Mouse (Mus musculus): ENCODE results near the gene Psmb7. TPM values are rescaled to one million over a fixed set of nuclear protein-coding genes. Genes with fewer than 3 reads are reported as not detected.

Gene Psmb7
- polyA plus RNA-seq, 1 experiment from 2014 or later = 204 TPM

DNA sequence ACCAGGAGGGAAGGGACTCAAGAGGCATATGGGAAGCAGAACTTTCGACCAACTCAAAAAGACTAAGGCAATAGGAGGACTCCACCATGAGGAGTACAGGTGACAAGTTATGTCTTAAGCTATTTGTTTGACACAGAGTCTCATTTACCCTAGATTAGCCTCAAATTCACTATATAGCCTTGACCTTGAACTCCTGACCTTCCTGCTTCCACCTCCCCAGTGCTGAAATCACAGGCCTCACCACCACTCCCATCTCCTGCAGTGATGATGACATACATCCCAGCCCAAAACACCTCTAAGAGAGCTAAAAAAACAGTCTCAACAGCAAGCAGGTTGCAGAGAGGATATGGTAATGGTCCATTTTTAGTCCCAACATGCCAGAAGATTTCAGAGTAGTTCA is 2.1 kb downstream of the Psmb7 start:
- peaks cover 41% of the 10 kb centered on the region for H3K36me3 ChIP-seq
- no peak overlapping the region for H3K4me2 ChIP-seq
- H3K4me3 ChIP-seq = no peak overlapping the region
- H3K27me3 ChIP-seq = no peaks in the 10 kb centered on the region
- 91% methylated on average over 1 of the region's 1 CpGs for WGBS
- H3K27ac ChIP-seq = no peak overlapping the region
- H3K9ac ChIP-seq = no peak overlapping the region
- H3K4me1 ChIP-seq (replicated peaks) = peaks cover 13% of the 10 kb centered on the region
- no peaks in the 10 kb centered on the region for H3K9me3 ChIP-seq (replicated peaks)
- ATAC-seq (replicated peaks; ENCODE audit: insufficient number of reproducible peaks, insufficient read depth, low FRiP score, low read depth) = no peak

DNA sequence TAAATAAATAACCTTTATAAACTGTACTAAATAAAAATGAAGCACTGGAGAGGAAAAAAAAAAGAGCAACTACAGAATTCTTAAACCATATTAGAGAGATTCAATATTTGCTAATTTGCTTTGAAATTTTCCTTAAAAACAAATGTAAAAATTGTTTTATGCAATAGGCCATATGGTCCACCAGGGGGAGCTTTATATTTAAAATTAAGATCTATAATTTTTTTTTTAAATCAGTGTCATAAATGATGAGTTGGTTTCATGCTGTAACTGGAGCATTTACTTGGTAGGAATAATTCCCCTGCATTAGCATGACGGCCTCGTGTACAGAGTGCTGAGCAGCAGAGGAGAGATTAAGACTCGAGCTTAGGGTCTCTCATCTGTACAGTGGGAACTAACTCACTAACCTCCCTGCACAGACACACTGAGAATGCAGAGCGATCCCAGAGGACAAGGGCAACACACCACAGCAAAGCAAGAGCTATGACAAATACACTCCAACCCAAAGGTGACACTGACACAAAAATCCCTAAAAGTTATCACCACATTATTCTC is 6.1 kb downstream of the Psmb7 start:
- no peaks in the 10 kb centered on the region for H3K9me3 ChIP-seq (replicated peaks)
- no peak overlapping the region for H3K4me3 ChIP-seq
- H3K4me1 ChIP-seq (replicated peaks) = peaks cover 5% of the 10 kb centered on the region
- no peak overlapping the region for H3K4me2 ChIP-seq
- no peaks in the 10 kb centered on the region for H3K27me3 ChIP-seq
- no peak overlapping the region for H3K27ac ChIP-seq
- 71% methylated on average over 4 of the region's 4 CpGs for WGBS
- no peak overlapping the region for H3K9ac ChIP-seq
- ATAC-seq (replicated peaks; ENCODE audit: insufficient number of reproducible peaks, insufficient read depth, low FRiP score, low read depth) = no peak
- H3K36me3 ChIP-seq = peaks cover 77% of the 10 kb centered on the region

DNA sequence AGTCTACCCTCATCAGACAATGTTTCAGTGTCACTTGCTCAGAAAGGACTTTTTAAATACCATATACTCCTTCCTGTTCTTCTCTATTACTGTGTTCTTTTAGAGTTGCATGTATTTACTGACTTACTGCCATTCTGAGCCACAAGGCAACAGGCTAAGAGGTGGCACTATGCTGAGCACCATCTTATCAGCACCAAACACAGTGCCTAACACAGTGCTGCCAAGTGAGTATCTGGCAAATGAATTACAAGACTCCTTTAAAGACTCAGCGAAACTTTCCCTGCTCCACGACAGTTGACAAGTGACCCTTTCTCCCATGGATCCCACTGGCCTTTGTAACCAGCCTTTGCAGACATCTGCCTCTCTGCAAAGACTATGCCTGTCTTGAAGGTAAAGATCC is 13.3 kb downstream of the Psmb7 start:
- Histone ChIP-seq H3K4me3 (no peak overlapping the region), H3K27ac (no peak overlapping the region), H3K9me3 (replicated peaks) (no peaks in the 10 kb centered on the region), H3K4me1 (replicated peaks) (no peaks in the 10 kb centered on the region), H3K9ac (no peak overlapping the region), H3K36me3 (peaks cover 88% of the 10 kb centered on the region), H3K4me2 (no peak overlapping the region), H3K27me3 (no peaks in the 10 kb centered on the region)
- 80% methylated on average over 2 of the region's 2 CpGs for WGBS
- ATAC-seq (replicated peaks; ENCODE audit: insufficient number of reproducible peaks, insufficient read depth, low FRiP score, low read depth) = no peak

DNA sequence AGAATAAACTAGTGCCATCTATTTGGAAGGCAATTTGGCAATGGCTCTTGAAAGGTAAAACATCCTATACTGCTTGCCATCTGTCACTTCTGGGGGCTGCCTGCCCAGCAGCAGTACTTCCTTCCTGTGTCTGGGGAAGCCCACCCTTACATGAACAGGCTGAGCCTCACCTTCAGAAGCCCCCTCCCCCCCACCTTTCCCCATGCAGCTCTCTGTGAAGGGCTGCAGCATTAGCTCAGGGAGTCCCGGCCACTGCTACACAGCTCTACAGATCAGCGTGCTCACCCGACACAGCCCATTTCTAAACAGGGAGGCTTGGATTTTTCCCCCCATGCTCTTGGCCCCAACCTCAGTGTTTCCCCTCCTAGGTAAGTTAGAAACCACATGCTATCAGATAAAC is 14.4 kb downstream of the Psmb7 start:
- no peak overlapping the region for H3K27ac ChIP-seq
- H3K9ac ChIP-seq = no peak overlapping the region
- no peaks in the 10 kb centered on the region for H3K27me3 ChIP-seq
- no peak overlapping the region for H3K4me3 ChIP-seq
- H3K9me3 ChIP-seq (replicated peaks) = no peaks in the 10 kb centered on the region
- H3K4me1 ChIP-seq (replicated peaks) = no peaks in the 10 kb centered on the region
- peaks cover 77% of the 10 kb centered on the region for H3K36me3 ChIP-seq
- no peak for ATAC-seq (replicated peaks; ENCODE audit: insufficient number of reproducible peaks, insufficient read depth, low FRiP score, low read depth)
- 91% methylated on average over 3 of the region's 3 CpGs for WGBS
- H3K4me2 ChIP-seq = no peak overlapping the region

DNA sequence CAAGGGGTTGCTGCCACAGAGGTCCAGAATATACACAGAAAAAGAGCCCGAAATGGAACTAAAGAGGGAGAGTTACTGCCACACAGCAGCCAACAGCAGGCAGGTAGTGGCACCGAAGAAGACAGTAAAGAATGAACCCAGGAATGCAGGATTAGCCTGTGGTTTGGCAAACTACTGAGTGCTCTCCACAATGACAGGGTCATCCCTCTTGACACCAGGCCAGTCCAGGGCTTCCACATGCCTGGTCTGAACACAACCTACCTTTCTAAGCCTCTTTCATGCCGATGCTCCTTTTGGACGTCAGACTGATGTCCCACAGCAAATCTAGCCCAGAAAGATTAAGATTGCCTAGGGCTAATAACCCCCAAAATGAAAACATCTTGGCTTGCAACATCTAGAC is 15.1 kb downstream of the Psmb7 start:
- Histone ChIP-seq H3K27me3 (no peaks in the 10 kb centered on the region), H3K36me3 (peaks cover 70% of the 10 kb centered on the region), H3K27ac (no peak overlapping the region), H3K9ac (no peak overlapping the region), H3K9me3 (replicated peaks) (no peaks in the 10 kb centered on the region), H3K4me1 (replicated peaks) (no peaks in the 10 kb centered on the region), H3K4me2 (no peak overlapping the region), H3K4me3 (no peak overlapping the region)
- 83% methylated on average over 4 of the region's 4 CpGs for WGBS
- ATAC-seq (replicated peaks; ENCODE audit: insufficient number of reproducible peaks, insufficient read depth, low FRiP score, low read depth) = no peak

DNA sequence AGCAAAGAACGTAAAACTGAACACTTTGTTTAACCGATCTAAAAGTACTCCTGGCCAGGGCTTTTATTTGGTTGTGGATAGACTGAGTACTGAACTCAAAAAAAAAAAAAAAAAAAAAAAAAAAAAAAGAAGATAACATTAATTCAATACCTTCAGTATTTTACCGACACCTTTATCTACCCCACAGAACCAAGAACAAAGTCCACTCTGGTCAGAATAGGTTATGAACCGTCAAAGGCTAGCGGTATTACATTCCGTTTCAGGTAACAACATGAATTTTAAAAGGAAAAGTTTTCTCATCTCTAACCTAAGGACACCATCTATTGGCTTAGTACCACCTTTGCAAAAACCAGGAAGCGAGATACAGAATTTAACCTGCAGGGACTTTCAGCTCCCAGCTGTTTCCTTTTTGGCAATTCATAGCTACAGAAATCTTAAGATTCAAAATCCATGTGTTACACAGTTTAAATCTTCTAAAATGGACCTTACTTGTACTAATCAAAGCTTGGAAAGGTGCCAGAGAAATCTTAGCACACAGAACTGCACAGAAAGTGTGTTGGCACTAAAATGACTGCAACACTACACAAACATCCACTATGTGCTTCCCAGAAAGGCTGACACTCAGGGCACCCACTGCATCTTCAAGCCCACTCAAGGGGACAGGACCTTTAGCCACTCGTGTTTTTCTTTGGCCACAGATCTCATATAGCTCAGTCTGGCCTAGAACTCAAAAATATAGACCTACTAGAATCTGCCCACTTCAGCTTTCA is 19.9 kb downstream of the Psmb7 start:
- Histone ChIP-seq H3K4me1 (replicated peaks) (no peaks in the 10 kb centered on the region), H3K4me2 (no peak overlapping the region), H3K27me3 (no peaks in the 10 kb centered on the region), H3K9me3 (replicated peaks) (no peaks in the 10 kb centered on the region), H3K9ac (no peak overlapping the region), H3K4me3 (no peak overlapping the region), H3K36me3 (peaks cover 31% of the 10 kb centered on the region), H3K27ac (no peak overlapping the region)
- WGBS = 86% methylated on average over 8 of the region's 8 CpGs
- no peak for ATAC-seq (replicated peaks; ENCODE audit: insufficient number of reproducible peaks, insufficient read depth, low FRiP score, low read depth)

DNA sequence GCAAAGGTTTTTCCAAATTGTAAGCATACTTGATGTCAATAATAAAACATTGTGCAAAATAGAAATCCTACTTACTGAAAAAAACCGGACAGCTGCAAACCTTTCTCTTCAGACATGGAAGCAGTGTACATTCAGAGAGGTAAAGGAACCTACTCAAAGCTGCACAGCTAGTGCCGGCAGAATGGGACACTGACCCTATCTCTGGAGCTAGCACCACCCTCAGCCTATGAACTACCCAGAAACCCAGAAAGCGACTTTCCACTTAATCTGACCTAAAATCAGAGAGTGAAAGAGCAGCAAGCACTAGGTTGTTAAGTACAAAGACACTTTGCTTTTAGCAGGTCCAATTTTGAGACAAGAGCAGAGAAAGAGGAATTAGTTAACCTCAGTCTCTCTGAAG is 20.5 kb downstream of the Psmb7 start:
- Histone ChIP-seq H3K27ac (no peak overlapping the region), H3K9ac (no peak overlapping the region), H3K4me3 (no peak overlapping the region), H3K4me1 (replicated peaks) (no peaks in the 10 kb centered on the region), H3K4me2 (no peak overlapping the region), H3K9me3 (replicated peaks) (no peaks in the 10 kb centered on the region), H3K36me3 (peaks cover 26% of the 10 kb centered on the region), H3K27me3 (no peaks in the 10 kb centered on the region)
- 73% methylated on average over 3 of the region's 3 CpGs for WGBS
- ATAC-seq (replicated peaks; ENCODE audit: insufficient number of reproducible peaks, insufficient read depth, low FRiP score, low read depth) = no peak

DNA sequence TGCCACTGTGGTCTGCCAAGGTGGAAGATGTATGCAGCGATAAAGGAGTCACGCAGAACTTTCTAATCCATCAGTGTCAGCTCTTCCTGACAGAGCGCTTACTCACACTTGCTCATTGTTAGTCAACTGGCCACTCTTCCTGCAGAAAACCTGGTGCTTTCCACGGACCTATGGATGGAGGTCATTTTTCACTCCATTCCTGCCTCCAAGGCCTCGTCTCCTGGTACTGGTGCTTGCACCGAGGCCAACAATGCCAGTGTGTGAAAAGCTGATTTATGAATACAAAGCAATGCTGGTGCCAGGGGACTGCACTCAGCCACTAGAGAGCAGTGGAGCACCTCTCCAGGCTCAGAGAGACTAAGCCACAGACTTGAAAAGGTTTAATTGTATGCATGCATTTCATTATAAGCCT is 22.3 kb downstream of the Psmb7 start:
- ATAC-seq (replicated peaks; ENCODE audit: insufficient number of reproducible peaks, insufficient read depth, low FRiP score, low read depth) = no peak
- 69% methylated on average over 6 of the region's 6 CpGs for WGBS
- peaks cover 7% of the 10 kb centered on the region for H3K4me1 ChIP-seq (replicated peaks)
- H3K36me3 ChIP-seq = peaks cover 22% of the 10 kb centered on the region
- no peak overlapping the region for H3K4me2 ChIP-seq
- H3K27me3 ChIP-seq = no peaks in the 10 kb centered on the region
- H3K9me3 ChIP-seq (replicated peaks) = no peaks in the 10 kb centered on the region
- no peak overlapping the region for H3K4me3 ChIP-seq
- no peak overlapping the region for H3K9ac ChIP-seq
- no peak overlapping the region for H3K27ac ChIP-seq

DNA sequence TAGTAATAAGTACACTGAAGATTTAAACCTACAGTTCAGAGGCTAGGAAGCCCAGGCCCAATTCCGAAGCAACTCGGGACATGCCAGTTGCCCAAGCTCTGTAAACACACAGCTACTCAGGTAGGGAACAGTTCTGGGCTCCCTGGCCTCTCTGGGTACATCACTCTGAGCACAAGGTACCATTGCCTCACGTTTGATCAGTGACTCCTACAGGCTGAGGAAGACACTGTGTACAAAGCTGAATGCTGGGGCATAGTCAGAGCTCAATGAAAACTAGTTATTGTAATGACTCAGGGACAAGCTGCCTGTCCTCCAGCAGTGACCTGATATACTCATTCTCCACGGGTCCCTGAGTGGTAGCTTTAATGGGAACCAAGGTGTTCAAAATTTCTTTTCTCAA is 22.8 kb downstream of the Psmb7 start:
- WGBS = 76% methylated on average over 4 of the region's 4 CpGs
- ATAC-seq (replicated peaks; ENCODE audit: insufficient number of reproducible peaks, insufficient read depth, low FRiP score, low read depth) = no peak
- no peak overlapping the region for H3K9ac ChIP-seq
- H3K4me2 ChIP-seq = no peak overlapping the region
- no peak overlapping the region for H3K4me3 ChIP-seq
- H3K9me3 ChIP-seq (replicated peaks) = no peaks in the 10 kb centered on the region
- no peak overlapping the region for H3K27ac ChIP-seq
- peaks cover 11% of the 10 kb centered on the region for H3K4me1 ChIP-seq (replicated peaks)
- peaks cover 17% of the 10 kb centered on the region for H3K36me3 ChIP-seq
- no peaks in the 10 kb centered on the region for H3K27me3 ChIP-seq

DNA sequence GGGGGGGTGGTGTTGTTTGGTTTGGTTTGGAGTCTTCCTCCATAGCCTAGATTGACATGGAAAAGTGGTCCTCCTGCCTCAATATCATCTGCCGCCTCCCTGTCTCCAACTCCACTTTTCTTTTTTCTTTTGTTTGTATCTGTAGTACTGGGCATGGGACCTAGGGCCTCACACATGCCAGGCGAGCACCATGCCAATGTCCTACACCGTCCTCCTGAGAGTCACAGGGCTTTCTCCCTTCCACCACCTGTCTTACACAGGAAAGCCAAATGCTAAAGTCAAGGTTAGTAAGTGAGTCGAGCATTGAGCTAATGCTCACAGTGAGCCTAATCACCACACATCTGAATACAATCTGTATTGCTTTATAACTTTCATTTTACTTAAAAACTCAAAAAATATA is 24.1 kb downstream of the Psmb7 start:
- no peaks in the 10 kb centered on the region for H3K9me3 ChIP-seq (replicated peaks)
- 93% methylated on average over 4 of the region's 4 CpGs for WGBS
- no peaks in the 10 kb centered on the region for H3K27me3 ChIP-seq
- ATAC-seq (replicated peaks; ENCODE audit: insufficient number of reproducible peaks, insufficient read depth, low FRiP score, low read depth) = no peak
- no peak overlapping the region for H3K4me2 ChIP-seq
- H3K4me1 ChIP-seq (replicated peaks) = peaks cover 17% of the 10 kb centered on the region
- H3K36me3 ChIP-seq = peaks cover 12% of the 10 kb centered on the region
- H3K9ac ChIP-seq = no peak overlapping the region
- H3K27ac ChIP-seq = no peak overlapping the region
- no peak overlapping the region for H3K4me3 ChIP-seq

DNA sequence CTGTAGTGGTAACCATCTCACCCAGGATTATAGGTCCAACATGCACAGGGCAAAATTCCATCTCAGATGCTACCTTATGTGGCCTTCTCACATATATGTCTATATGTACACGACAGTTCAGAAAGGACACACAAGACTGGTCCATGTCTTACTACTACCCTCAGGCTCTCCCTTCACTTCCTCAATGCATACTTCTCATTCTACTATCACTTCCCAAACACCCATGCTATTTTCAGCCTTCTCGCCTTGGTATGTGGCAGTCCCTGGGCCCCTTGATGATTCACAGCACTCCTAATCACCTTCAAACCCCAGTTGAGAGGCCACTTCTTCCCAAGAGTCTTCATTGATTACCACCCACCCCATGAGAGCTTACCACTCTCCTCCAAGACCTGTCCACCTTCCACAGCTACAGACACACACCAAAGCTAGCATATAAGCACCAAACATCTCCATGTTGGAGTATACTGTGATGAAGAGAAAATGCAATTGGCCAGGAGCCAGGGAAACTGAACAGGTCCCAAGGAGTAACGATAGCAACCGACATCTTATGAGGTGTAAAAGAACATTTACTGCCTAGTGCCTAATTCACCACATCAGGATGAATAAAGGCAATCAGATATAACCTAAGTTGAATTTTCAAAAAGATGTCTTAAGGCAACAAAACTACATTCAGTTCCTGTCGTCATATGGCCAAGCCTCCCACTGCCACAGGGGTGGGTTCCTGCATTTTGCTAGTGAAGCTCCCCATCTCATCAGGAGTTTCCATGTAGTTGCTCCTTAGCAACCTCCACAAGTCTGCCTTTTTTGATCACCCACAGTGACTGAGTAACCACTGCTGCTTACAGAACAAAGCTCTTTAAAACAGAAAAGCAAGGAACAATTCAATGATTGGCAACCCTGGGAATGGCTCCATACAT is 26.7 kb downstream of the Psmb7 start:
- H3K4me2 ChIP-seq = no peak overlapping the region
- peaks cover 19% of the 10 kb centered on the region for H3K36me3 ChIP-seq
- WGBS = 80% methylated on average over 5 of the region's 5 CpGs
- H3K4me1 ChIP-seq (replicated peaks) = peaks cover 20% of the 10 kb centered on the region
- H3K9me3 ChIP-seq (replicated peaks) = no peaks in the 10 kb centered on the region
- H3K9ac ChIP-seq = no peak overlapping the region
- no peak for ATAC-seq (replicated peaks; ENCODE audit: insufficient number of reproducible peaks, insufficient read depth, low FRiP score, low read depth)
- no peak overlapping the region for H3K27ac ChIP-seq
- no peaks in the 10 kb centered on the region for H3K27me3 ChIP-seq
- no peak overlapping the region for H3K4me3 ChIP-seq

Measured in heart, embryonic 15.5 days (tissue).